Comparison of ENCODE assay signal across 19 mouse cellular contexts in the genomic region with DNA sequence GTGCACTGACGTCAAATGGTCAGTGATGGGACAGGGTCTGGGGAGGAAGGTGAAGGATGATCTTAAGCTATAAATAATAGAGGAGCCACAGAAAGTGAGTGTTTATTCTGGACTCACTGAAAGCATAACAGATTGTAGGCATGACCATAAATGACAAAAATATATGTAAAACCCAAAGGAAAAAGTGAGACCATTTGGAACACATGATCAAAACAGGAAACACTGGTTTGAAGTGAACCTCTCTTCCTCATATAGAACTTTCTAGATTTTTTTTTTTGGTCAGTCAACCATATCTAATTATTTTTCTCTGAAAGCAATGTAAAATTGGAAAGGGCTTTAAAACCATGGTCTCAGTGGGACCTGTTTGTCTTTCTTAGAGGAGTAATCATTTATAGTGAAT. TPM values are rescaled to one million over a fixed set of nuclear protein-coding genes. Genes with fewer than 3 reads are reported as not detected.
DNase-seq lines count a peak whose midpoint lies in the region; ATAC-seq and TF ChIP-seq lines count a peak whose summit lies in the region.
"Had no signal": no experiment of that assay in that cellular context is flagged by ENCODE, and none has a peak within 500 bp of the region (broad histone marks: within the 10 kb centered on the region; RNA-seq: fewer than 3 reads in every experiment).

No protein-coding gene starts in this region.

- H3K9me3 ChIP-seq in embryonic facial prominence, embryonic 13.5 days, result no peaks in the 10 kb centered on the region; the same call in 1 of the 2 replicates
- no peaks in the 10 kb centered on the region for H3K9me3 ChIP-seq in embryonic facial prominence, embryonic 10.5 days
- H3K9me3 ChIP-seq in CH12.LX (replicated peaks; ENCODE audit: low read length), result no peaks in the 10 kb centered on the region
- H3K9me3 ChIP-seq: forebrain, embryonic 13.5 days; forebrain, embryonic 15.5 days had no signal

- H3K27me3 ChIP-seq in embryonic facial prominence, embryonic 13.5 days, result no peaks in the 10 kb centered on the region
- no peaks in the 10 kb centered on the region for H3K27me3 ChIP-seq in embryonic facial prominence, embryonic 10.5 days (replicated peaks; ENCODE audit: low read depth, poor library complexity, severe bottlenecking)
- H3K27me3 ChIP-seq in CH12.LX (replicated peaks), result no peaks in the 10 kb centered on the region
- H3K27me3 ChIP-seq: forebrain, embryonic 13.5 days; forebrain, embryonic 15.5 days had no signal

- no peak overlapping the region for H3K4me2 ChIP-seq in embryonic facial prominence, embryonic 13.5 days
- no peak overlapping the region for H3K4me2 ChIP-seq in CH12.LX (ENCODE audit: insufficient read depth, low read depth, poor library complexity, severe bottlenecking)
- H3K4me2 ChIP-seq: forebrain, embryonic 13.5 days; forebrain, embryonic 15.5 days had no signal

- H3K27ac ChIP-seq in embryonic facial prominence, embryonic 13.5 days, result peak overlapping the region; percentile 71; the same call in 1 of the 2 replicates
- H3K27ac ChIP-seq in embryonic facial prominence, embryonic 10.5 days (replicated peaks), result no peak overlapping the region
- H3K27ac ChIP-seq in CH12.LX (ENCODE audit: insufficient read depth, low read depth), result no peak overlapping the region
- peak overlapping the region; percentile 42; the same call in 1 of the 2 replicates for H3K27ac ChIP-seq in embryonic fibroblast, embryonic 13.5 days (ENCODE audit: insufficient read depth, low read length)
- H3K27ac ChIP-seq: forebrain, embryonic 13.5 days; forebrain, embryonic 15.5 days had no signal

- H3K4me3 ChIP-seq in embryonic facial prominence, embryonic 13.5 days, result no peak overlapping the region
- no peak overlapping the region for H3K4me3 ChIP-seq in embryonic facial prominence, embryonic 10.5 days
- H3K4me3 ChIP-seq in CH12.LX (replicated peaks in 1 of 3; ENCODE audit: low read depth in 2 of 3, low read length in 2 of 3, poor library complexity in 1 of 3), result no peak overlapping the region
- no peak overlapping the region for H3K4me3 ChIP-seq in embryonic fibroblast, embryonic 13.5 days (ENCODE audit: insufficient read depth, low read length)
- H3K4me3 ChIP-seq: forebrain, embryonic 13.5 days; forebrain, embryonic 15.5 days had no signal

- TF ChIP-seq RAD21 in CH12.LX (IDR thresholded peaks at IDR 0.05; ENCODE audit: low read depth, low read length), result no peak

- no peaks in the 10 kb centered on the region for H3K79me2 ChIP-seq in CH12.LX (replicated peaks; ENCODE audit: control insufficient read depth, extremely low read depth, insufficient read depth, poor library complexity, severe bottlenecking)

- intact Hi-C loops in left cerebral cortex, postnatal 4 days (cut with DNase I), result no loop called here

- WGBS in embryonic facial prominence, embryonic 13.5 days, result 25% methylated on average over 1 of the region's 1 CpGs
- 58% methylated on average over 1 of the region's 1 CpGs for WGBS in embryonic facial prominence, embryonic 10.5 days

- H3K4me1 ChIP-seq in embryonic facial prominence, embryonic 13.5 days, result peaks cover 18% of the 10 kb centered on the region; the same call in 1 of the 2 replicates
- H3K4me1 ChIP-seq in embryonic facial prominence, embryonic 10.5 days, result no peaks in the 10 kb centered on the region
- peaks cover 3 to 28% of the 10 kb centered on the region in 2 experiments for H3K4me1 ChIP-seq in CH12.LX (ENCODE audit: control insufficient read depth in 1 of 2, insufficient read depth in 2 of 2)
- H3K4me1 ChIP-seq in embryonic fibroblast, embryonic 13.5 days (ENCODE audit: control insufficient read depth, insufficient read depth, low read length), result peaks cover 5% of the 10 kb centered on the region; the same call in 1 of the 2 replicates
- H3K4me1 ChIP-seq: forebrain, embryonic 13.5 days; forebrain, embryonic 15.5 days had no signal

- no peak for TF ChIP-seq POLR2A in CH12.LX (IDR thresholded peaks at IDR 0.05; ENCODE audit: low read depth, low read length)
- TF ChIP-seq POLR2A in embryonic fibroblast, embryonic 13.5 days (IDR thresholded peaks at IDR 0.05; ENCODE audit: low read depth, low read length), result no peak

- dilution Hi-C loops in CH12.LX (cut with MboI; ENCODE audit: extremely low pct_ligation_motif_present, extremely low pct_unique_long_range_greater_than_20kb, low sequenced_read_pairs), result no loop called here

- TF ChIP-seq EP300 in CH12.LX (IDR thresholded peaks at IDR 0.05; ENCODE audit: low read length), result peak; percentile 55; the same call in 1 of the 2 replicates

- DNase-seq in embryonic facial prominence, embryonic 10.5 days (ENCODE audit: low spot score), result no peak
- DNase-seq in CH12.LX (ENCODE audit: extremely low read depth), result peak; percentile 39
- no peak for DNase-seq in left cerebral cortex, postnatal 4 days
- DNase-seq: adrenal gland, adult 2 months; adrenal gland, postnatal 10 days; adrenal gland, postnatal 25 days; B cell, adult 2 months; cerebellum, adult 11 months; cerebellum, adult 18-20 months; cerebellum, adult 8-10 months; cerebellum, adult 9-11 months; cerebellum, postnatal 25 days; forebrain, postnatal 0 days had no signal

- no peaks in the 10 kb centered on the region for H3K36me3 ChIP-seq in embryonic facial prominence, embryonic 13.5 days
- H3K36me3 ChIP-seq in embryonic facial prominence, embryonic 10.5 days (replicated peaks), result no peaks in the 10 kb centered on the region
- H3K36me3 ChIP-seq in CH12.LX (replicated peaks in 1 of 2; ENCODE audit: control insufficient read depth in 1 of 2, insufficient read depth in 1 of 2, low read length in 1 of 2), result no peaks in the 10 kb centered on the region
- H3K36me3 ChIP-seq: forebrain, embryonic 15.5 days had no signal

- ATAC-seq in embryonic facial prominence, embryonic 13.5 days (ENCODE audit: insufficient number of reproducible peaks, insufficient read depth, low FRiP score, low TSS enrichment, low read depth), result no peak
- ATAC-seq: CD4-positive, CD25-positive, alpha-beta regulatory T cell, adult 4 months; forebrain, embryonic 13.5 days; forebrain, embryonic 15.5 days; forebrain, postnatal 0 days had no signal

- TF ChIP-seq CTCF in CH12.LX (conservative IDR thresholded peaks at IDR 0.05 in 1 of 2, IDR thresholded peaks at IDR 0.05 in 1 of 2; ENCODE audit: low read depth in 2 of 2, low read length in 2 of 2), result no peak
- no peak for TF ChIP-seq CTCF in embryonic fibroblast, embryonic 13.5 days (IDR thresholded peaks at IDR 0.05; ENCODE audit: borderline replicate concordance, insufficient read depth, low read length)

- in situ Hi-C loops in CH12.LX (cut with MboI; ENCODE audit: low pct_ligation_motif_present, low pct_unique_long_range_greater_than_20kb, low sequenced_read_pairs), result no loop called here

- H3K9ac ChIP-seq in embryonic facial prominence, embryonic 13.5 days, result no peak overlapping the region
- no peak overlapping the region for H3K9ac ChIP-seq in CH12.LX (ENCODE audit: insufficient read depth, low read depth)
- H3K9ac ChIP-seq: forebrain, embryonic 13.5 days; forebrain, embryonic 15.5 days; forebrain, postnatal 0 days had no signal

TF ChIP-seq in CH12.LX, 34 proteins besides CTCF, POLR2A, EP300 and RAD21:
- TF ChIP-seq CHD1 (IDR thresholded peaks at IDR 0.05; ENCODE audit: low read depth, low read length), result no peak
- TF ChIP-seq JUND (conservative IDR thresholded peaks at IDR 0.05; ENCODE audit: low read depth, low read length), result peak; percentile 54; the same call in 1 of the 2 replicates
- TF ChIP-seq SMC3 (IDR thresholded peaks at IDR 0.05; ENCODE audit: low read depth, low read length), result no peak
- no peak for TF ChIP-seq MAFK (IDR thresholded peaks at IDR 0.05; ENCODE audit: insufficient replicate concordance, low read length)
- TF ChIP-seq SIN3A (IDR thresholded peaks at IDR 0.05; ENCODE audit: low read length), result no peak
- no peak for TF ChIP-seq E2F4 (IDR thresholded peaks at IDR 0.05; ENCODE audit: insufficient replicate concordance, low read depth, low read length)
- peak; percentile 58; the same call in 1 of the 2 replicates for TF ChIP-seq JUN (IDR thresholded peaks at IDR 0.05; ENCODE audit: insufficient read depth, low read depth, low read length)
- TF ChIP-seq MEF2A (IDR thresholded peaks at IDR 0.05; ENCODE audit: borderline replicate concordance, low read depth, low read length), result no peak
- no peak for TF ChIP-seq HCFC1 (IDR thresholded peaks at IDR 0.05; ENCODE audit: low read depth, low read length)
- no peak for TF ChIP-seq TCF12 (IDR thresholded peaks at IDR 0.05; ENCODE audit: low read depth, low read length)
- no peak for TF ChIP-seq MAZ (IDR thresholded peaks at IDR 0.05; ENCODE audit: low read depth, low read length)
- no peak for TF ChIP-seq PAX5 (IDR thresholded peaks at IDR 0.05; ENCODE audit: low read length)
- TF ChIP-seq ZNF384 (IDR thresholded peaks at IDR 0.05; ENCODE audit: low read depth, low read length), result peak; percentile 80
- no peak for TF ChIP-seq MXI1 (IDR thresholded peaks at IDR 0.05; ENCODE audit: low read depth, low read length)

RNA-seq across cellular contexts. Expression of a gene that starts 21.0 kb away (rescaled TPM):
- polyA plus RNA-seq in embryonic facial prominence, embryonic 13.5 days (2015; fragmentation: Nextera tagmentation; extraction: Ambion mirVana), result 39.7 and 49.8 TPM in 2 replicates
- 1.1 and 1.9 TPM in 2 replicates for polyA plus RNA-seq in embryonic facial prominence, embryonic 10.5 days (2016; fragmentation: Nextera tagmentation; extraction: Ambion mirVana)
- total RNA-seq in CH12.LX (2012; rRNA removed) (not detected in 2 replicates), CH12.LX (2014; rRNA removed) (not detected in 2 replicates)
- not detected in 2 replicates for polyA plus RNA-seq in CH12.LX (2012; ENCODE audit: insufficient read length, low read depth)
- polyA plus RNA-seq in embryonic fibroblast, embryonic 13.5 days (2011; ENCODE audit: insufficient read length, low read depth, missing spikeins), result 254 and 294 TPM in 2 replicates
- 1 to 10 TPM; 2.6 to 3.4 TPM for total RNA-seq in left cerebral cortex, postnatal 4 days (2021)
- total RNA-seq: MEL had no signal
- polyA plus RNA-seq: CD4-positive, CD25-positive, alpha-beta regulatory T cell, adult 4 months had no signal

Comparison
In these comparisons a context has a peak if more than half of its experiments do, and no peak if none do; other contexts are left out.
1. H3K27ac ChIP-seq: peak in embryonic facial prominence, embryonic 13.5 days (single experiment) and embryonic fibroblast, embryonic 13.5 days (single experiment); none in embryonic facial prominence, embryonic 10.5 days (single experiment) and CH12.LX (single experiment).
2. RNA of a gene that starts 21.0 kb away (polyA plus RNA-seq): 254 to 294 TPM in embryonic fibroblast, embryonic 13.5 days and 39.7 to 49.8 TPM in embryonic facial prominence, embryonic 13.5 days; 1.1 to 1.9 TPM in embryonic facial prominence, embryonic 10.5 days and not detected in CH12.LX; every median in the first group is over 10 times any median in the second.